Mouse (Mus musculus) skeletal muscle tissue, postnatal 0 days (tissue): ENCODE results near the gene Olfr448. TPM values are rescaled to one million over a fixed set of nuclear protein-coding genes. Genes with fewer than 3 reads are reported as not detected.

Experiments used
- polyA plus RNA-seq: library from polyadenylated mRNA; unstranded; fragments of >200 nt; fragmentation: Nextera tagmentation; extraction: Ambion mirVana; gene quantifications from 2 replicates; pipeline ENCODE4 v1.2.1, GENCODE M21; 2015

The Olfr448 gene
- polyA plus RNA-seq: not detected in 2 replicates

DNA sequence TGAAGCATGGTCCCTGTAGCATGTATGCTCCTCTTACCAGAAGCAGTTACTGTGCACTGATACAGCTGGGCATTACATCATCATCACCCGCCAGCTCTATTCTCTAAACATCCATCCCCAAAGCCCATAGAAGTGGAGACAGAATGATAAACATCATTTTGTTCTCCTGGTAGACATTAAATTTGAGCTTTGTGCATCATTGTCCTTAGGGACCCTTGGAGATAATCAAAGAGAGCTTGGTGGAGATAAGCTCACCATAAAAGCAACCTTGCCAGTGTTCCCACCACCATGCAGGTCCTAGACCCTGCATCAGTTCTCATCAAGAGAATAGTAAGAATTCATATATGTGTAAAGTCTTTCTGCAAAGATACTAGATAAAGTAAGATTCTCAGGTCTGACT is at the start of gene Olfr448:
TSS of gene Olfr448 (plus strand) at position 301 of the 400 bp plus-strand sequence.

GRCm38 (mm10) chr6:42908578-42908977 is 18.3 kb downstream of the Olfr448 start, which contains the start of gene Olfr447:
Gene Olfr447, plus strand, starts transcription at chr6:42908878.

GRCm38 (mm10) chr6:42921077-42921476 is 30.8 kb downstream of the Olfr448 start, which contains the start of gene Olfr446:
Gene Olfr446, plus strand, starts transcription at chr6:42921377.

Other genes with a start within 250 kb of the Olfr448 start
- gene Tcaf2, start 245.2 kb upstream of the Olfr448 start, polyA plus RNA-seq: 2.5 and 3.0 TPM in 2 replicates
- gene Tcaf1, start 180.4 kb upstream of the Olfr448 start, polyA plus RNA-seq: 52.9 and 53.7 TPM in 2 replicates
- not detected in 2 replicates for gene Olfr453, start 151.1 kb upstream of the Olfr448 start, polyA plus RNA-seq
- gene Olfr38, start 134.0 kb upstream of the Olfr448 start, polyA plus RNA-seq: not detected in 2 replicates
- not detected in 2 replicates for gene Olfr452, start 105.3 kb upstream of the Olfr448 start, polyA plus RNA-seq
- not detected in 2 replicates for gene Olfr450, start 78.5 kb upstream of the Olfr448 start, polyA plus RNA-seq
- gene Olfr449, start 56.1 kb upstream of the Olfr448 start, polyA plus RNA-seq: not detected in 2 replicates
- not detected in 2 replicates for gene Olfr447, start 18.4 kb downstream of the Olfr448 start, polyA plus RNA-seq
- not detected in 2 replicates for gene Olfr446, start 30.9 kb downstream of the Olfr448 start, polyA plus RNA-seq
- gene Olfr444, start 58.6 kb downstream of the Olfr448 start, polyA plus RNA-seq: not detected in 2 replicates
- gene Olfr441, start 215.9 kb downstream of the Olfr448 start, polyA plus RNA-seq: not detected in 2 replicates